Mouse (Mus musculus) heart, adult 11 months (tissue): Measurements from ENCODE around the gene Slc5a10.

Experiments used
- DNase-seq: peaks from one replicate; pipeline ENCODE4 v3.0.0; 2022

Slc5a10 gene

DNA sequence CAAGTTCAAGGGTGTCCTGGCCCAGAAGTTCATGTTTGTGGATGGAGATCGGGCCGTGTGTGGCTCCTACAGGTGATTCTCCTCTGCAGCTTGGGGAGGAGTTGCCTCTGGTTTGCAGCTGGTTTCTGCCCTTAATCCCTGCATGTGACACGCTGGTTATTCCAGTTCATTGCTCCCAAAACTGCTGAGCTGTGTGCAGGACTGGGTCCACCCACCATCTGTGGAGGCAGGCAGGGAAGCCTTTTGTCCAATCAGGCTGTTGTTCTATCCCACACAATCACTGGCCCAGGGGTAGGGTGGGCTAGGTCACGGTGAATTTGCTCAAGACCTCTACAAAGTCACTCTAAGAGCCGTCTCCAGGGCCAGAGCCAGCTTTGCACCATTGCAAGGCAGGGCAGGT is 18.9 kb downstream of the Slc5a10 start:
- no peak for DNase-seq

DNA sequence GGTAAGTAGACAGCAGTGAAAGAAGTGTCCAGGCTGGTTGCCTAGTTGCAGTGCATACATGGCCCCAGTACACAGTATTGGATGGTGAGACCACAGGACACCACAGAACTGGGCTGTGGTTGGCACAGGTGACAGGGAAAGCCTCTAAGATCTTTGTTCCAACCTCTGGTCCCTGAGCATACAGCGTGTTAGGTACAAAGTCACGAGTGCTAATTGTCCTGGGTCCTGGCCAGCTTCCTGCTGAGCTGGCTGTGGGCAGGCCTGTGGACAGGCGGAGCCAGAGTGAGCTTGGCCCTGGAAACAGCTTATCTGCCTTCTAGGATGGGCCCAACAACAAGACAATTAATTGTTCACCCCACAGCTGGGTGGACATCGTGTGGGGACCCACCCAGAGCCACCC is 20.7 kb downstream of the Slc5a10 start:
- peak; percentile 96 for DNase-seq

DNA sequence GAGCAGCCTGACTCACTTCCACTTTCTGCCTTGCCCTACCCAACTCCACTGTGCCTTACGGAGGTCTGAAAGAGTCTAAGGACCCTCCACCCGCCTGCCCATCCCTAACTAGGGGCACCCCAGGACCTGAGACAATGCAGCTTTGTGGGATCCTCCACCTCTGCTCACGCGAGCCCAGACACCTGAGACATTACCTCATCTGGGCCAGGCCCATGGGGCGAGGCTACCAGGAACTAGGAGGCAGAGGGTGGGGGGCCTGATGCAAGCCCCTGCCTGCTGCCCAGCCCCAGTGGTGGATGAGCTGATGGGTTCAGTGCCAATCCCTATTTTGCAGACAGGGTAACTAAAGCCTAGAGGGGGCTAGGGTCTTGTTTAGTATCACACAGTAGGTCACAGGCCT is 21.2 kb downstream of the Slc5a10 start:
- no peak for DNase-seq

DNA sequence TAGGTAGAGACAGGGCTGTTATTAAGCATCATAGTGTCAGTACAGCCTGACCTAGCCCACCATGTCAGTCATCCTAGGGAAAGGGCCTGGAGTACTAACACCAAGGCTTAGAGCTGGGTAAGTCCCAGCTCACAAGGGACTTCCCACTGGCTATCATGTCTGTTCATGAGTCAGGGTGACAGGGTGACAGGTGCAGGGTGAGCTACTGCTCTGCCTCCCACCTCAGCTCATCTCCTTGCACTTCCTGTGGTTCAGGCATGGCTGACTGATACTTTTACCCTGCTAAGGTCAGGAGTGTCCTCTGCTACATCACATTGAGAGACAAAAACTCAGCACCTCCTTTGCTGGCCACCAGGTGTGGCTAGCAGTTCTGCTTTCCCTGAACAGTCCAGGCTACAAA is 21.8 kb downstream of the Slc5a10 start:
- no peak for DNase-seq

DNA sequence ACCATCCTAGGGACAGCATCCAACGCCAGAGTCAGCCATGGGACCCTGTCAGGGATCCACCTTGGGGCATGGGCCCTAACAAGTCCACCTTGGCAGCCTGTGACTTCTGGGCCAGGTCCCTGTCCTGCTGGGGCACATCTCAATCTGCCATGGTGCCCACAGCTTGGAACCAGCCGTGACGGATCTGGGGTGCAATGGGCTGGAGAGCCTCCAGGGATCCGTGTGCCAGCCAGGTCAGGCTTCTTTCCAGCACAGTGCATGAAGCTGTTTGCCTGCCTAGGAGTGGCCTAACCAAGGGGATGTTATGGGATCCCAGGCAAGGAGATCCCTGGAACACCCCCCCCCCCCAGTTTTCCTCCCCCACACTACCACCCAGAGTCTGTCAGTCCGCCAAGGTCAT is 27.6 kb downstream of the Slc5a10 start:
- DNase-seq, result no peak

DNA sequence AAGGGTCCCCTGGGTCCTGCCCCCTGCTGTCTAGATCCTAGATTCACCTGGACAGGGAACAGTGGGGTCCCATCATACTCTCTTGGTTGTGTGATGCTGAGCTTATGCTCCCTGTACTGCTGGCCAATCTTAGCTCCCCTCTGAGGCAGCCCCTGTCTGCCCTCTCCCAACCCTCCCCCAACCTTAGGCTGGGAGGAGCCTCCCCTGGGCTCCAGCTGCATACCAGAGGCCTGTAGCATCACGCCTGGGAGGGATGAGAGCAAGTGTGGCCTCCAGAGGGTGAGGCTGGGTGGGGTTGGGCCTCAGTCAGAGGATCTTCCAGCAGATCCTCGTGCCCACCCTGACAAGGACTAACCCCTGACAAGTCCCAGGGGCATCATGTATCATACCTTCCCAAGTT is 33.0 kb downstream of the Slc5a10 start:
- no peak for DNase-seq

DNA sequence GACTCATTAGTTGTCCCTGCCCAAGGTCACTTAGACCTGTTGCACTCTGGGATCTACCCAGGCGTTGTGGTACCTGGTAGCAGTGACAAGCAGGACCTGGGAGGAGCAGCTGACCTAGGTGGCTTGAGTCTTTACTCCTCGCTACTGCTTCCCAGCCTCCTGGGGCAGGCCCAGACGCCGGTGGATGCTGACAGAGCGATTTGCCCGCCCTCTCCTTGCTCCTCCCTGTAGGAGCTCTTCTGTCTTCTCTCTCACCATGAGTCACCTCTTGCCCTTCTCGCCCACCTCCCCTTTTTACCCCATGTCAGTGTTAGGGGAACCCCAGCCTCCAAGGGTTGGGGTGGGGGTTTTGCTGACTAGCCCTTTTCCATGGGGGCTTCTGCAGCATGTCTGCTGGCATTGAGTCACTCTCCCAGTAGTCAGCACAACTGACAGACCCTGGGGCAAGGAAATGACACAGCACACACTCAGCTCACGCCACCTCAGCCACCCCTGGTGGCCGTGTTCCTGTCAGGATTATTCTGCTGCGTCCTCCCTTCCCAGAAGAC is 33.6 kb downstream of the Slc5a10 start:
- DNase-seq, result no peak

DNA sequence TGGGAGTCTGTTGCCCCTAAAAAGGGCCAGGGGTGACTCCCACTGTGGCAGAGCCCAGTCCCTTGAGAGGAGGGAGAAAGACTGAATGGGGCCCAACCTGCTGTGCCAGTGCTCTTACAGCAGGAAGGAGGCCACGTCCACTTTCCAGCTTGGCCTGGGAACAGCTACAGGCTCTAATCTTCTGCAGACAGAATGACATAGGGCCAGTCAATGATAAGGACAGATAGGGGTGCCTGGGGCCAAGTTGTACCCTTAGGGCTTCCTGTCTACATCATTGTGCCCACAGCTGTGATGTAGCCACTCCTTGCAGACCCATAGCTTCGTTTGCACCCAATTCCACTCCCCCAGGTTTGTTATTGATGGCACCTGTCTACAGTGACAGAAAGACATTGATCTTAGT is 34.5 kb downstream of the Slc5a10 start:
- DNase-seq, result no peak

DNA sequence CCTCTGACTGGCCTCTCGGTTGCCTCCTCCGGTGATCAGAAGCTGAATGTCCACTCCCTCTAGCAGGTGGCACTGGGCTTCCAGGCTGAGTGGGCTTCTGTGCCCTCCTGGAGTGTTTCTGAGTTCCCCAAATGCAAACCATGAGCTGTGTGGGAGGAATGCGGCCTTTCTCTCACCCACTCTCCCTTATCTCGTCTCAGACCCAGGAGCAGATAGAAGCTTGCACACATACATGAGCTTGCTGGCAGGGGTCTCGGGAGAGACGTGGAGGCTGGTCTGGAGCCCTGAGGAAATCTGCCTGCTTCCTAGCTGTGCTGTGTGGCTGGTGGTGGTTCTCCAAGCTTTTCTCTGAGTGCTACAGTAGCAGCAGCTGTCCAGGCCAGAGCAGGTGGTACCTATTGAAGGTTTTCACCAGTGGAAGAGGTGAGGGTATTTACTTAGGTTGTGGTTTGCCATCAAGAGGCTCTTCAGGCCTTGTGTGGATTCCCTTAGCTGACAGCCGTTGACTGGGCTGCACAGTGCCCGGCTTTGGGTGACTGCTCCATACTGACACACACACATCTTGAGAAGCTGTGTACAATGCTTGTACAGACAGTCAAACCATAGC is 35.4 kb downstream of the Slc5a10 start:
- DNase-seq, result no peak

DNA sequence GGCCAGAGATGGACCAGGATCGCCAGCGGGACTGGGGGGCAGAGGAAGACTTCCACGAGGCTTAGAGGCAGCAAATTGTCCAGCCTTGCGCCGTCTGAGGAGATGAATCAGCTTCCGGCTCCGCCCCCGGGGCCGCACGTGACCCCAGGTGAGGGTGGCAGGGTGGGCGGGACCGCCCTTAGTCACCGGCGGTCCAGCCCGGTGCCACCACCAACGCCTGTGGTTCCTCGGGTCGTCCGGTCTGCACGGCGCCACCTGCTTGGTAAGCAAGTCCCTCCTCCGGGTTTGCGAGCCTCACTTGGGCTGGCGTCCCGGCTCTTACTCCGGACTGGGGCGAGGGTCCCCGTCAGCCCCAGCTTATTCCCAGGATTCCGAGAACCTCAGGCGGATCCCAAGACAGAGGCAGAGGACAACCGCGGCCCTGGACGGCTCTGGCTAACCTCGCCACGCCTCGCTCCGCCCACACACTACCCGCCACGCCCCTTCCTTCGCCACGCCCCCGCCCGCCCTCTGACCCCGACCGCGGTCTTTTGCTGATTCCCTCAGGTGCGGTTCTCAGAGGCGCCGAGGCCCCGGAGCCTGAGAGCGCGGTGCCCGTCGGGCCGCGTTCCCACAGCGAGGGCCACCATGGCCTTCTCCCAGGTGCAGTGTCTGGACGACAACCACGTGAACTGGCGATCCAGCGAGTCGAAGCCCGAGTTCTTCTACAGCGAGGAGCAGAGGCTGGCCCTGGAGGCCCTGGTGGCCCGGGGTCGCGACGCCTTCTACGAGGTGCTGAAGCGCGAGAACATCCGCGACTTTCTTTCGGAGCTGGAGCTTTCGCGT is 36.5 kb downstream of the Slc5a10 start, which contains the start of gene Fam83g:
Gene Fam83g (plus strand): TSS at position 185 of the 825 bp plus-strand sequence.
- peak; percentile 96 for DNase-seq

DNA sequence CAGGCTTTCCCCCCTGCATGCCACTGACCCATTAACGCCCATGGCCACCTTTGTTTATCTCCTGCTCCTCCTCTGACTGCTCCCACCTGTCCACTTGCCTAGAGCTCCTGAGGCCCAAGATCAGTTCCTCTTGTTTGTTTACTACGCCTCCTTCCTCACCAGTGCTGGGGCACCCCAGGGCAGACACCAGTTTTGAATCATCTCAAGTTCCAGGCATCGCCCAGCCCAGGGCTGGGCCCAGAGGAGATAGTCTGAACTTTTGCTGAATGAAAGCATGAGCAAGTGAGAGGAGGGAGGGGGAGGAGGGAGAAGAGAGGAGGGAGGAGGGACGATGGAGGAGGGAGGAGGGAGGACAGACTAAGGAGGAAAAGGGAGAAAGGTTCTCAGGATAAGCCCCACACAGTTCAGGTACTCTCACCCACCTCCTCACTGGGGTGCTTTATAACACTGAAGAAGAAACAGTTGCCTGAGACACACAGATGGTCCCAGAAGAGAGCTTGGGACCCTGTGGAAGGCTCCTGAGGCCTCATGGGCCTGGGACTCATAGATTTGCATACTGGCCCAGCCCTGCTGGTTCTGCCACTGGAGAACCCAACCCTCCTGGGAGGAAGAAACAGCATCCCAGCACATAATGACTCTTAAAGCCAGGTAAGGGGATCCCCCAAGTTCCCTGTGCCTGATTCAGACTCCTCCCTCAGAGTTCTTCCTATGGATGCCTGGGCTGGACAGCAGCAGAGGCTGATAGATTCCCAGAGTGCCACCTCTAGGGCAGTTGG is 41.3 kb downstream of the Slc5a10 start:
- DNase-seq, result no peak

DNA sequence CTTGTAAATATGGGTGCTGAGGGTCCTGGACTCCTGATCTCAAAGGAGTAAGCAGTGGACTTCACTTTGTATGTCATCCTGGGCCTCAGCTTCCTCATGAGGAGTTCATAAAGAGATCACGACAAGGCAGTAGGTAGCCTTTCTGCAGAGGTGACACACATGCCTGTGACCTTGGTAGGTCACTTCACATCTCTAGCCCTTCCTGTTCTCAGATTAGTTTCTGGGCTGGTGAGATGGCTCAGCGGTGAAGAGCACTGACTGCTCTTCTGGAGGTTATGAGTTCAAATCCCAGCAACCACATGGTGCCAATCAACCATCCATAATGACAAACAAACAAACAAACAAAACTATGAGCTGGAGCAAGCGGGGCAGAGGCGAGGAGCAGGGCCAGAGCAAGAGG is 42.9 kb downstream of the Slc5a10 start:
- DNase-seq, result no peak

DNA sequence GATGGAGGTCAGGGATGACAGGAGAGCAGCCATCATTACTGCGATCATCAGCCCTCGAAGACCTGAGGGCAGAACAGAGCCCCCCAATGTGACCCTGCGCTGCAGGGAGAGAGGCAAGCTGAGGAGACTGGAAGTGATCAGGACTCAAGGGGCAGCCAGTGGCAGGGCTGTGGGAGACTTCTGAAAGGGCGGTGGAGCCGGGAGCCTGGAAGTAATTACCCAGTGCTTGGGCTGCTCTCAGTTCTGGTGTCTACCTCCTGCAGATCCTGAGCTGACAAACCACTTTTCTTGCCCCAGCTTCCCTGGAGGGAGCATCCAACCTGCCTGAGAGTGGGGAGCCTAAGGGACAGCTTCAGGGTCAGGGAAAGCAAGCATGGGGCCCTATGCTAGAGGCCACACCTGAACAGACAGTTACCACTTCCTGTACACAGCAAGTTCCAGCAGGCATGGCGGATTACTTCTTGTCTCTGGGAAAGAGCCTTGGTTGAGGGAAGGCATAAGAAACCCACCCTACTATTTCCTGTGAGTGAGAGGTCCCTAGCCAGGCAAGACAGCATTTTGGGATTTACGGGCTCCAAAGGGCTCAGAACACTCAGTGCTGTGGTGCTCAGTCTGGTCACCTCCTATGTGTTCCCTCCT is 44.3 kb downstream of the Slc5a10 start:
- no peak for DNase-seq

DNA sequence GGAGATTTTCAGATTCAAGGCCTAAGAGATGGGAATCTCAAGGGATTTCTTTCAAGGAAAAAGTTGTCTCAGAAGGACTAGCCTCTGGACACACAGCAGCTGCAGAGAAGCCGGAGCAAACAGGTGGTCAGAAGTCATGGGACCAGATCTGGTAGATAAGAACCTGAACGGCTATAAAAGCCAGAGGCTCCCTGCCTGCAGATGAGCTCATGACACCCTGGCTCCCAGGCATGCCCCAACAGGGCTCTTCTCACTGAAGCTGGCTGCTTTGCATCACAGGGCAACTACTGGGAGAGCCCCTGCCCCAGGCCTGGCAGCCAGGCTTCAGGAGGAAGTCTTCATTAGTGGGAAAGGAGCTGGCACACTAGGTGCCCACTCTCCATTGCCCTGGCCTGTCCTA is 45.3 kb downstream of the Slc5a10 start:
- no peak for DNase-seq

DNA sequence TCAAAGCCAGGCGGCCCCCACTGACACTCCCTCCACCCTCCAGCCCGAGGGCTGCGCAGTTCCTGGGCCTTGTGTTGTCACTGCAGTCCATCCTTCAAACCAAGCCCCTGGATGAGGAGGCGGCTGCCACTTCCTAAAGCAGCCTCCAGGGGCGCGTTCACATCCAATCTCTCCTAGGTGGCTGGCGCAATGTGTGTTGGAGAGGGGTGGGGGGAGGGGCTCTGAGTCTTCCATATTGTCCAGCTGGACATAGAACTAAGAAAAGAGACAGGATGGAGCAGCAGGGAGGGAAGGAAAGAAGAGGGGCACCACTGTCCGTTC is 45.8 kb downstream of the Slc5a10 start:
- no peak for DNase-seq

DNA sequence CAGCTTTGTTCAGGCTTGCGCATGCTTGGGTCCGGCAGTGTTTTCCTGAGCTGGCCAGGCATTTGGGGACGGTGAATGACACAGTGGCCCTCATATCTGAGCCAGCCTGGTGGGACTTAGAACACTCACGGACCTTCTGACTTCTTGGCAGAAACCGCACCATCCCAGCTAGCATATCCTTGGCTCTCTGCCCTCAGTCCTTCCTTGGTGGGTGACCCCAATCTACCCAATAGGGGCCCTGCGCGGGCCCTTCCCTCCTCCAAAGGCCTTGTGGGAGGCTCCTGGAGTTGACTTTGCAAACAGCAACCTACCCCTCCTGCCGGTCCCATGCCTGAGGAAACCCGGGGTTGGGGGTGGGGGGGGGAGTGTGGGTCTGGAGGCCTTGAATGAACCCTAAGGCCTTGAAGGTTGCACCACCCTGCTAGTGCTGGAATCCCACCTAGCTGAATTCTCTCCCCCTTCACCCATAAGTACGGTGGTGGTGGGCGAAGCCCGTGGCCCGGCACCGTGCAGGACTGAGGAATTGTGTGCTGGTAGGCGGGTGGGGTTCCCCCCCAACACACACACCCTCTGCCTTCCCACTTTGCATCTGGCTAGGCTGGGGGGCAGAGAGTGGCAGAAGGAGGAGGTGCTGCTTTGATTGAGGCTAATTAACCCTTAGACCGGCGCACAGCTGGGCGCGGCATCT is 46.3 kb downstream of the Slc5a10 start:
- DNase-seq, result no peak

DNA sequence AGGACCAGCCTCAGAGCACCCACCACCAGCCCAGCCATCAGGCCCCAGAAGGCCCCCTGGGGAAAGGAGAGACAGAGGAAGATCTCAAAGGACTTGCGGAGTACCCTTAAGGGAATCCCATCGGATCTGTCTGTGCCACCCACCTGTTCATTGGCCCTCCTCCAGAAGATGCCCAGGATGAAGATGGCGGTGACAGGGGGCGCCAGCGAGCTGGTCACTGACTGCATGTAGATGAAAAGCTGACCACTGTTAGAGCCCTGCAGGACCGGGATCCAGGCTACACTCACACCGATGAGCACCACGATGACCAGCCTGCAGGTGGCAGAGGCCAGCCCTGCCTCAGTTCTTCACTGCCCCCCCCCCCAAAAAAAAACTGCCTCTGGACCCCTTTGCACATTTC is 46.9 kb downstream of the Slc5a10 start:
- peak; percentile 92 for DNase-seq

DNA sequence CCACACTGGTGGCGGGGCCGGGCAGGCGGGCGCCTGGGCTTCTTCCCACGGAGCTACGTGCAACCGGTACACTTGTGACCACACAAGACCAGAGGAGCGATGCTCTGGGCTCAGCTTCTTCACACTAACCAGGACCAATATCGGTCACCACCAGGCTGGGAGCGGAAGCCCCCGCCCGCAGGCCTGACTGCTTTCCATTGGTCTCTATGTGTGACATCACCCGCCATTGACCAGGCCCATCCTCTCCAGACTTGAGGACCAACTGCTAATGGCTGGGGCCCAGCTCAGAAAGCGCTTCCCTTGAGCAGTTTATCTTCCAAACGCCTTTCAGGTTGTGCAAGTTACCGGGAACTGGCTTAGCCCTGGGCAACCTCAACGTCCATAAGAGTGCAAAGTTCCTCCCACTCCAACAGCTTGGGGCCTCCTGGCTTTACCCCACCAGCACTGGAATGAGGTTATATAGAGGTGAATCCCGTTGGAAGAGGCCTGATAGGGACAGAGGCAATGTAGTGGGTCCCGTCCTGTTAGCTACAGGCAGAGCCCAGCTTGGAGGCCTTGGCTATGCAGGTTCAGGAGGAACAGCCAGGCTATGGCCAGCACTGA is 48.7 kb downstream of the Slc5a10 start:
- DNase-seq, result no peak

DNA sequence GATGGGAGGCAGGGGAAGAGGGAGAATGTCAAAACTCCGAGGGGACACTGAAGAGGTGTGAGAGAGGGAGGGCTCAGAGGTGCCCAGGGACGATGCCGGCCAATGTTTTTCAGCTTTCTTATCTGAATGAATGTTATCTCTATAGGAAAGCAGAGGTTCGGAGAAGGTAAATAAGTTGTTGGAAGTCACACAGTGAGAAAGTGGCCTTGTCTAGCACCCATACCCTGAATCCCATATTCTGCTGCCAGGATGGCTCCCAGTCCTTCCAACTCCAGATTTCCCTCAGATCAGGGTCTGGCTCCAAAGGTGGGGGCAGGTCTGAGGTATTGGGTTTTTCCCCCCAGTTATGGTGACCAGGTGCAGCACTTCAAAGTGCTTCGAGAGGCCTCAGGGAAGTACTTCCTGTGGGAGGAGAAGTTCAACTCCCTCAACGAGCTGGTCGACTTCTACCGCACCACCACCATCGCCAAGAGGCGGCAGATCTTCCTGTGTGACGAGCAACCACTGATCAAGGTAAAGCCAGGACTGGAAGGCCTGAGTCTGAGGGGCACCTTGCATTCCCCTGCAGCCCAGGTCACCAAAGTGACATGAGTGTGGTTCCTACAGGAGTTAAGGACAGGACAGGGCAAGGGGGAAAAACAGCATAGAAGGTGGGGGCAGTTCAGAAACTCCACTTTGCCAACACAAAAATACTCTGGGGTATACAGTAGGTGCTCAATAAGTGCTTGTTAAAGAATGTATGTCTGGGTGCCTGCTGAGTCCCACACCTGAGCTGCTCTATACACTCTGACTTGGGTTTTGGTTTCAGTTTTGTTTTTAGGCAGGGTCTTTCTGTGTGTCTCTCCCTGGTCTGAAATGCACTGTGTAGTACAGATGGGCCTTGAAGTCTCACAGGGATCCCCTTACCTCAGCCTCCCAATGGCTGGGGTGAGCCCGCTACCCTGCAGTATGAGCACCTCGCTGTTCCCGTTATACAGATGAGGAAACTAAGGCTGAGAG is 50.8 kb downstream of the Slc5a10 start:
- no peak for DNase-seq

DNA sequence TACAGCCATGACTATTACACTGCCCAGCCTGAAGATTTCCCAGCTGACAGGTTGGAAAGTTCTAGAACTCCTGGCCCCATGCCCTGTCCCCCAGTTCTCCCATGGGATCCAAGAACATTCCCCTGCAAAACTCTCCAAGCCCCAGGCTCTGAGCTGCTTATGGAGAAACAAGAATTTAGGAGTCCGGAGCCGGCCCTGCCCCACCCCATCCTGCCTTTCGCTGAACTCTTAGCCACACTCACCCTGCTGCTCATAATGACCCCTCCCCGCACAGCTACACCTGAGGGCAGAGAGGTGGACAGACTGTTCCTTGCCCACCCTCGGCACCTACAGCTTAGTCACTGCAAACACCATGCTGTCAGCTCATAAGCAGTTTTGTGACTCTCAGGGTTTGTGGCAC is 52.8 kb downstream of the Slc5a10 start:
- no peak for DNase-seq

DNA sequence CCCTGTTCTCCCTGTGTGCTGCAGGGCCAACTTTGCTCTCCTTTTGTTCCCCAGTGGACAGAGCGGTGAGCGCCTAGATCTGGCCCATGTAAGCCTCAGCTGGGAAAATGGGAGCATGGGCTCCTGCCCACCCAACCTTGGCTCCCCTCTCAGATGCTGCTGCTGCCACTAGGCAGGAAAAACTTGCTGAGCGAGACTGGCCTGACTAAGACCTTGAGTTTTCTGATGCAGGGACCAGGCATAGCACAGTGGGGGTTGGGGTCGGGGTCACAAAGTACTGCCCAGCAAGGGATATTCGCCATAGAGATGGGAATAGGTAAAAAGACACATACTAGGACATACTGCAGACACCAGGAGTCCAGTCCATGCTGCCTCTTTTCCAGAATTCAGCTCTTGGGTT is 53.4 kb downstream of the Slc5a10 start:
- no peak for DNase-seq
